Mouse (Mus musculus): ENCODE data around the gene Map9.
"Not testable (repeated sequence)": the region's sequence is repeated elsewhere in the genome, so short reads cannot be mapped to it uniquely, and the experiment has no call there.

The Map9 gene

DNA sequence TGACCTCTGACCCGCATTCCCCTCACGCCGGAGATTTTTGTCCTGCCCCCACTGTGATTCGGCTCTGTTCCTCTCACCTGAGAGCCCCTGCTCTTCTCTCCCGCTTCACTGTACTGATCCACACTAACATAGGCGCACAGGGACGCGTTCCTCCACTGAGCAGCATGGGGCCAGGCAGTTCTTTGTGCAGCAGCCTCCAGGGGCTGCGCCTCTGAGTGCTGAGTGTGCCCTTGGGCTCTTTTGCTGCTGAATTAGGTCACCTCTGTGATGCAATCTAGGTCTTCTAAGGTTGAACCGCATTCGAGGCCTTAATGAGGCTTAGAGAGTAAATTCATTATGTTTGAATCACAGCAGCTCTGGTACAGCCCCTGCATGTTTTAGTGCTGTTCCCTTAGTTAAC lies 24.5 kb downstream of the Map9 start:
- in situ Hi-C loops (cut with MboI; ENCODE audit: low pct_unique_long_range_greater_than_20kb in 1 of 2, low sequenced_read_pairs in 2 of 2, unreplicated experiment in 1 of 2), result no loop called here

DNA sequence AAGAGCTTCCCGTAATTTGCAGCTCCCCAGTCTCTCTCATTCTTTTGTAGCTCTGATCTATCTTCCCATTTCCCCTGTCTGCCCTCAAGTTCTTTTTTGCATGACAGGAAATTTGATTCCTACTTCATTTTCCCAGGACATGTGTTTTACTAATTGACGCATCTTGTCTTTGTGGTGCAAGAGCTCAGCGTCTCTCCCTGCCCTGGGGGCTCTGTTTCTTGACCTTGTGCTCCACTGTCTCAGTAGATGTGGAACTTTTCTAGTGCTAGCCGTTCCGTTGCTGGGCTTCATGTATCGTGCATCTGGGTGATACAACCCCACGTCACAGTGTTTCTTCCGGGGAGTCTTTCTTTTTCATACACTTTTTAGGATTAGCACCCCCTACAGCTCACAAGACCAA lies 27.2 kb downstream of the Map9 start:
- in situ Hi-C loops (cut with MboI; ENCODE audit: low pct_unique_long_range_greater_than_20kb in 1 of 2, low sequenced_read_pairs in 2 of 2, unreplicated experiment in 1 of 2), result no loop called here

DNA sequence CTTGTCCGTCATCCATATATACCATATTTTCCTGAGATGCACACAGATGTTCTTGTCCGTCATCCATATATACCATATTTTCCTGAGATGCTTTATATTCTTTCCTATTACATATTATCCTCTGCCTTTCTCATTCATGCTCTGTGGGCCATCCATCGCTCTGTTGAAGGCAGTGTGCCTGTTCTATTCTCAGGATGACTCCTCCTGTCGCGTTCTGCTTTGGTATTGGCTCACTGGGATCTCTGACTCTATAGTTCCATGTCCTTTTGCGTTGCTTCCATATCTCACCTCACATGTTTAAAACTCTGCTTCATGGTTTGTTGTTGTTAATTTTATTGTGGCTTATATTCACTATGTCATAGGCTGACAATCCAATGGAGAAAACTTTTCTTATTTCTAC lies 48.0 kb downstream of the Map9 start:
- in situ Hi-C loops (cut with MboI; ENCODE audit: low pct_unique_long_range_greater_than_20kb in 1 of 2, low sequenced_read_pairs in 2 of 2, unreplicated experiment in 1 of 2), result no loop called here

DNA sequence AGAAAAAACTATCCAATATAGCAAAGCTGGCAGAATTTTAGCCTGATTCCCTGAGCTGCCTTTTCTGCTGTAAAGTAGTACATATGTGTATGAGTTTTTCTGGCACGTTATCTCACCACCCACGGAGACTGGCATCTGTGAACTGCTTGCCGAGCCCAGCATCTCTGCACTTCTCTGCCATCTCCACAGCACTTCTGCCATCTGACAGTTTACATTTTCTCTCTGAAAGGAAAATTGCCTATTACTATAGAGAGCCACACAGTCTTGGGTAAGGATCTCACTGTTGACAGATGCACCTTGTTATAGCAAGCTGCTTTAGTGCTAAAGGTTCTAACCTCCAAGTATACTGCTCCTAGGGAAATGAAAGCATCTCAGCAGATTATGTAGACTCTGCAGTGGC lies 48.5 kb downstream of the Map9 start:
- in situ Hi-C loops (cut with MboI; ENCODE audit: low pct_unique_long_range_greater_than_20kb in 1 of 2, low sequenced_read_pairs in 2 of 2, unreplicated experiment in 1 of 2), result no loop called here

DNA sequence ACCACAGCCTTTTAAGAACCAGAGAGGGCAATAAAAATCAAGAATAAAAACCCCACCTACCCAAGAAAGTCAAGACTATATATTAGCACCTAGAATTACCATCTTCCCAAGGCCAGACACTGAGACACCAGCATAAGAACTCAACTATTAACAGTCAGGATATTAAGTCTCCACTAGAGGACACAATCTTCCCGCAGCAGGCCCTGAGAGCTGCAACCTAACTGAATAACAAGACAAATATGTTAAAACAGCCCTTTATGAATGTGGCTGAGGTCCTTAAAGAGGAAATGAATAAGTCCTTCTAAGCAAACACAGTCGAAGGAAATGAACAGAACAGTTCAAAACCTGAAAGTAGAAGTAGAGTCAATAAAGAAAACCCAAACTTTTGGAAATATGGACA lies 49.6 kb downstream of the Map9 start:
- in situ Hi-C loops (cut with MboI; ENCODE audit: low pct_unique_long_range_greater_than_20kb in 1 of 2, low sequenced_read_pairs in 2 of 2, unreplicated experiment in 1 of 2), result no loop called here

DNA sequence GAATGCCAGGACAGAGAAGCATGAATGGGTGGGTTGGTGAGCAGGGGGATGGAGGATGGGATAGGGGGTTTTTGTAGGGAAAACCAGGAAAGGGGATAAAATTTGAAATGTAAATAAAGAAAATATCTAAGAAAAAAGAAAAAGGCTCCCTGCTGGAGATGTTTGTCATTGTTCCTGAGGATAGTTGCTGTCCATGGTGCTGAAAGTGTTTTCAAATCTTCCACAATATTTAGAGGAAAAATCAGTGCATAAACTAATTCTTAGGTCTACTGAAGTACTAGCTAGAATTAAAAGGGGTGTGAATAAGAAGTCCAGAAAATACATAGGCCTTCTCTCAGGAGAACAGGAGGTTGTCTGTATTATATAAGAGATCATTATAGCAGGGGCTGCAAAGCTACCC lies 54.6 kb downstream of the Map9 start:
- in situ Hi-C loops (cut with MboI; ENCODE audit: low pct_unique_long_range_greater_than_20kb in 1 of 2, low sequenced_read_pairs in 2 of 2, unreplicated experiment in 1 of 2), result no loop called here

DNA sequence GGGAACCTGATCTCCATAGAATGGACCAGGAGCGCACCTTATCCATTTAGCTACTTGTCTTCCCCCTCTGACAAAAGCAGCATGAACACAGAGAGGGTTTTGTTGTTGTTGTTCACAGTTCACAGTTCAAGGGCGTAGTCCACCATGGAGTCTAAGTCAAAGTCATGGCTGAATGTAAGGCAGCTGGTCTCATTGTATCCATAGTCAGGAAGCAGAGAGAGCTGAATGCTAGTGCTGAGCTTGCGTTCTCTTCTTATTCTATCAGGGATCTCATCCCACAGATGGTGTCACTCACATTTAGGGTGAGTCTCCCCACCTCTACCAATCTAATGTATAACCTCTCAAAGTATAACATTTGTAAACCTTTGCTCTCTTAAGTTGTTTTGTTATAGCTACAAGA lies 60.1 kb downstream of the Map9 start:
- in situ Hi-C loops (cut with MboI; ENCODE audit: low pct_unique_long_range_greater_than_20kb in 1 of 2, low sequenced_read_pairs in 2 of 2, unreplicated experiment in 1 of 2), result no loop called here

DNA sequence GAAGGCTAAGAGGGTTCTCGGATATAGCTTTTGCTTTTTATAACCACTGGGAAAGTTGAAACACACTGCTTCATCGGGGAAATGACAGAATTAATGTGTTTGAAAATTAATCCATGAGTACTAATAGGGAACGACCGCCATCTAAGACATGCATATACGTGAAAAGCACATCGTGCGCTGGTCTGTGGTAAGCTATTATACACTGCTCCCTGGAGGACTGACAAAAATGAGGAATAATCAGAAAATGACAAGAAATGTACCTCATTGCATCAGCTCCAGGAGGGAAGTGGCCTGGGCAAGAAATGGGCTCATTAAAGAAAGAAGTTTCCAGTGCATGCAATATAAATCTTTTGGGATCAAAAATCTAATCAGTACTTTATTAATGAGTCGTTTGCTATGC lies 77.5 kb downstream of the Map9 start:
- in situ Hi-C loops (cut with MboI; ENCODE audit: low pct_unique_long_range_greater_than_20kb in 1 of 2, low sequenced_read_pairs in 2 of 2, unreplicated experiment in 1 of 2), result no loop called here

DNA sequence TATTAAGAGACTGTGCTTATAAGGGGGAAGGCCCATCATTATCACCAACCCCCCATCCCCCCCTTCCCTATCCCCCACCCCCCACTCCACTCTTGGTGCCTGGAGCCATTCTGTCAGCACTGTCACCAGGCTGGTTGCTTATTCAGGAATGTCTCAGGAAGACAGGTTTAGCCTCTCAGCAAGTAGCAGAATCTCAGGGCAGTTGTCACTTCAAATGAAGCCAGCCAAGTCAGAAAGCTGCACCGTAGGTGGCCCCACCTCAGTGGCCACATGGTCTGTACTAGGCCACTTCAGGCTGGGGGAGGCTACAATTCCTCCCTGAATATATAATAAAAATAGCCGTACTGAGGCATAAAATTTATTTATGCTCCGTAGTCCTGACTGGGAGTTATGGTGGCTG lies 83.1 kb downstream of the Map9 start:
- in situ Hi-C loops (cut with MboI; ENCODE audit: low pct_unique_long_range_greater_than_20kb in 1 of 2, low sequenced_read_pairs in 2 of 2, unreplicated experiment in 1 of 2), result no loop called here

DNA sequence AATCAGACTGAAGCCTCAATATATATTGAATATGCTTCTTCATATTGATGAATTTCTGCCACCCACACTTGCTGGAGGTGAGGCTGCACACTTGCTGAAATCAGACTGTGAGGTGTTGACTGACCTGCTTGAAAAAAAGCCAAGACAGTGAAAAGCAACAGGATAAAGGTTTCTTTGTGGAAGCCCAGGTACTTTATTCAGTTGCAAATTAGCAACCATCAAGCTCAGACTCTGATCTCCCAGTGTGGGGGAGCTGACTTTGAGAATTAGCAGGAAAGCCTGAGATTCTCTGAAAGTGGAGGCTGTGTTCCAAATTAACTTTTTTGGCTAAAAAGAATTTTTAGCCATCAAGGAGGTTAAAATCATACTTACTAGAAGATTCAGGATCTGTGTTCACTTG lies 83.8 kb downstream of the Map9 start:
- in situ Hi-C loops (cut with MboI; ENCODE audit: low pct_unique_long_range_greater_than_20kb in 1 of 2, low sequenced_read_pairs in 2 of 2, unreplicated experiment in 1 of 2), result not testable (repeated sequence)
